ENCODE assay signal across 24 mouse cellular contexts in the genomic region with DNA sequence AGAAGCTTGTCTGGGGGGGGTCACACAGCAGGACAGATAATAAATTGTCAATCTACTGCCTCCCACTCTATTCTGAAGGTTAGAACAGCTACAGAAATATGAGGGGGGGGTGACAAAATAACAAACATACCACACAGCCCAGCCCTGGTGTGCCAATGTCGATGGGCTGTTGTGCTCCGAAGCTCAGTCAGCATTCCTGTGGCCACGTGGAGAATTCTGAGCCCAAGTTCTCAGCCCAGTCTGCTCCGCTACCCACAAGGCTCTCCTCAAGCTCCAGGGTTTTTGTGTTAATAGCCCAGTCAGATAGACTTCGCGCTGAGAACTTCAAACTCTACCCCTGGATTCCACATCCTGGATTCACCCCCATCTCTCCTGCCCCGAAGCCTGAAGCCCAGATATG. TPM values are rescaled to one million over a fixed set of nuclear protein-coding genes. Genes with fewer than 3 reads are reported as not detected.
DNase-seq lines count a peak whose midpoint lies in the region; ATAC-seq and TF ChIP-seq lines count a peak whose summit lies in the region.
"Had no signal": no experiment of that assay in that cellular context is flagged by ENCODE, and none has a peak within 500 bp of the region (broad histone marks: within the 10 kb centered on the region; RNA-seq: fewer than 3 reads in every experiment).

No protein-coding gene starts in this region.

- TF ChIP-seq CTCF in kidney, adult 2 months (conservative IDR thresholded peaks at IDR 0.05; ENCODE audit: insufficient read depth, insufficient read length, low read depth, low read length) = no peak

- DNase-seq in kidney, adult 2 months = no peak
- peak; percentile 79 for DNase-seq in Muller cell, postnatal 12 days (ENCODE audit: inconsistent ontology term)
- no peak for DNase-seq in layer of hippocampus, postnatal 14 days (ENCODE audit: low spot score in 2 of 2)
- no peak for DNase-seq in urinary bladder, postnatal 14 days (ENCODE audit: low spot score)
- DNase-seq: adrenal gland, adult 8-10 months; cerebellum, adult 2 months; cerebellum, postnatal 14 days; gastrocnemius, postnatal 25 days; layer of hippocampus, postnatal 36 days; left cerebral cortex, postnatal 4 days; liver, embryonic 13.5 days; lung, postnatal 36 days; midbrain, embryonic 14.5 days had no signal

- WGBS in kidney, adult 2 months = 53% methylated on average over 7 of the region's 7 CpGs
- 77% methylated on average over 7 of the region's 7 CpGs for WGBS in kidney, embryonic 16.5 days
- WGBS in liver, embryonic 15.5 days (ENCODE audit: insufficient replicate concordance) = 62% methylated on average over 7 of the region's 7 CpGs
- 67% methylated on average over 7 of the region's 7 CpGs for WGBS in liver, embryonic 12.5 days (ENCODE audit: insufficient replicate concordance)
- WGBS in embryonic facial prominence, embryonic 15.5 days = 69% methylated on average over 7 of the region's 7 CpGs

- peak overlapping the region; percentile 30; the same call in 1 of the 2 replicates for H3K4me3 ChIP-seq in kidney, adult 2 months (ENCODE audit: insufficient read depth, low read depth, low read length)
- no peak overlapping the region for H3K4me3 ChIP-seq in kidney, embryonic 16.5 days (ENCODE audit: low read length)
- no peak overlapping the region for H3K4me3 ChIP-seq in liver, embryonic 15.5 days (replicated peaks)
- H3K4me3 ChIP-seq in liver, embryonic 12.5 days = no peak overlapping the region
- no peak overlapping the region for H3K4me3 ChIP-seq in embryonic facial prominence, embryonic 15.5 days (replicated peaks)
- H3K4me3 ChIP-seq: forebrain, embryonic 13.5 days; heart, embryonic 10.5 days; heart, embryonic 15.5 days; intestine, embryonic 15.5 days; liver, embryonic 13.5 days; megakaryocyte, embryonic 14.5 days had no signal

- ATAC-seq in kidney, embryonic 16.5 days (ENCODE audit: low FRiP score, low TSS enrichment) = no peak
- no peak for ATAC-seq in liver, embryonic 15.5 days (ENCODE audit: insufficient read depth)
- ATAC-seq in liver, embryonic 12.5 days = no peak
- ATAC-seq in embryonic facial prominence, embryonic 15.5 days (ENCODE audit: insufficient number of reproducible peaks, low FRiP score, low TSS enrichment, low read depth) = no peak
- ATAC-seq: forebrain, embryonic 13.5 days; hindbrain, postnatal 0 days; intestine, embryonic 15.5 days had no signal

- H3K27ac ChIP-seq in kidney, adult 2 months (ENCODE audit: insufficient read depth, low read depth, low read length) = no peak overlapping the region
- no peak overlapping the region for H3K27ac ChIP-seq in kidney, embryonic 16.5 days (ENCODE audit: low read length)
- H3K27ac ChIP-seq in liver, embryonic 15.5 days (replicated peaks) = no peak overlapping the region
- no peak overlapping the region for H3K27ac ChIP-seq in liver, embryonic 12.5 days
- peak overlapping the region; percentile 85 for H3K27ac ChIP-seq in embryonic facial prominence, embryonic 15.5 days (replicated peaks)
- H3K27ac ChIP-seq: forebrain, embryonic 13.5 days; heart, embryonic 10.5 days; heart, embryonic 15.5 days; hindbrain, postnatal 0 days; intestine, embryonic 15.5 days; liver, embryonic 13.5 days had no signal

- peaks cover under 1% of the 10 kb centered on the region; the same call in 1 of the 2 replicates for H3K4me1 ChIP-seq in kidney, adult 2 months (ENCODE audit: control insufficient read depth, insufficient read depth, low read length)
- peaks cover 8% of the 10 kb centered on the region for H3K4me1 ChIP-seq in kidney, embryonic 16.5 days (ENCODE audit: insufficient read depth, low read length)
- H3K4me1 ChIP-seq in liver, embryonic 15.5 days (replicated peaks) = peaks cover 11% of the 10 kb centered on the region
- peaks cover 10% of the 10 kb centered on the region; the same call in 1 of the 2 replicates for H3K4me1 ChIP-seq in liver, embryonic 12.5 days
- peaks cover 43% of the 10 kb centered on the region for H3K4me1 ChIP-seq in embryonic facial prominence, embryonic 15.5 days

- no peaks in the 10 kb centered on the region; the same call in 1 of the 2 replicates for H3K27me3 ChIP-seq in kidney, adult 2 months (replicated peaks; ENCODE audit: control insufficient read depth, insufficient read depth, low read length)
- H3K27me3 ChIP-seq in kidney, embryonic 16.5 days (ENCODE audit: insufficient read depth, low read length) = peaks cover 20% of the 10 kb centered on the region
- peaks cover 58% of the 10 kb centered on the region for H3K27me3 ChIP-seq in liver, embryonic 15.5 days
- peaks cover 73% of the 10 kb centered on the region for H3K27me3 ChIP-seq in liver, embryonic 12.5 days (replicated peaks)
- peaks cover 8% of the 10 kb centered on the region for H3K27me3 ChIP-seq in embryonic facial prominence, embryonic 15.5 days

- H3K9me3 ChIP-seq in kidney, embryonic 16.5 days (ENCODE audit: low read length) = no peaks in the 10 kb centered on the region
- H3K9me3 ChIP-seq in liver, embryonic 15.5 days (replicated peaks) = no peaks in the 10 kb centered on the region
- no peaks in the 10 kb centered on the region for H3K9me3 ChIP-seq in liver, embryonic 12.5 days (replicated peaks)
- H3K9me3 ChIP-seq in embryonic facial prominence, embryonic 15.5 days (replicated peaks) = no peaks in the 10 kb centered on the region
- H3K9me3 ChIP-seq: forebrain, embryonic 13.5 days; heart, embryonic 10.5 days; heart, embryonic 15.5 days; intestine, embryonic 15.5 days; liver, embryonic 13.5 days had no signal

- no peaks in the 10 kb centered on the region for H3K36me3 ChIP-seq in kidney, adult 2 months (ENCODE audit: control insufficient read depth, insufficient read depth, low read length)
- H3K36me3 ChIP-seq in kidney, embryonic 16.5 days (ENCODE audit: insufficient read depth, low read length) = no peaks in the 10 kb centered on the region
- H3K36me3 ChIP-seq in liver, embryonic 15.5 days (replicated peaks) = no peaks in the 10 kb centered on the region
- no peaks in the 10 kb centered on the region for H3K36me3 ChIP-seq in liver, embryonic 12.5 days
- no peaks in the 10 kb centered on the region for H3K36me3 ChIP-seq in embryonic facial prominence, embryonic 15.5 days
- H3K36me3 ChIP-seq: heart, embryonic 10.5 days; heart, embryonic 15.5 days; intestine, embryonic 15.5 days; liver, embryonic 13.5 days had no signal

- no peak overlapping the region for H3K9ac ChIP-seq in kidney, embryonic 16.5 days (replicated peaks; ENCODE audit: low read length)
- no peak overlapping the region for H3K9ac ChIP-seq in liver, embryonic 15.5 days
- no peak overlapping the region for H3K9ac ChIP-seq in liver, embryonic 12.5 days
- H3K9ac ChIP-seq in embryonic facial prominence, embryonic 15.5 days = no peak overlapping the region
- H3K9ac ChIP-seq: forebrain, embryonic 13.5 days; heart, embryonic 15.5 days; intestine, embryonic 15.5 days; liver, embryonic 13.5 days had no signal

- no peak for TF ChIP-seq POLR2A in kidney, adult 2 months (IDR thresholded peaks at IDR 0.05; ENCODE audit: low read depth, low read length)

- no peak overlapping the region for H3K4me2 ChIP-seq in kidney, embryonic 16.5 days (replicated peaks; ENCODE audit: low read depth, low read length)
- H3K4me2 ChIP-seq in liver, embryonic 15.5 days = peak overlapping the region; percentile 11; the same call in 1 of the 2 replicates
- no peak overlapping the region for H3K4me2 ChIP-seq in liver, embryonic 12.5 days
- H3K4me2 ChIP-seq in embryonic facial prominence, embryonic 15.5 days (replicated peaks) = 0 out of 2 replicates have a peak overlapping the region, but pooled peaks have one; percentile 92
- H3K4me2 ChIP-seq: forebrain, embryonic 13.5 days; heart, embryonic 15.5 days; intestine, embryonic 15.5 days; liver, embryonic 13.5 days had no signal

RNA-seq across cellular contexts. Expression of a gene that starts 2.6 kb away (rescaled TPM):
- 564 and 569 TPM in 2 replicates for polyA plus RNA-seq in kidney, adult 2 months (2012; rRNA removed)
- polyA plus RNA-seq in kidney, embryonic 16.5 days (2015; fragmentation: Nextera tagmentation; extraction: Ambion mirVana) = 19.2 and 19.3 TPM in 2 replicates
- polyA plus RNA-seq in liver, embryonic 15.5 days (2015; fragmentation: Nextera tagmentation; extraction: Ambion mirVana) = 9.7 and 12.0 TPM in 2 replicates
- polyA plus RNA-seq in liver, embryonic 12.5 days (2016; fragmentation: Nextera tagmentation; extraction: Ambion mirVana) = 5.1 and 6.5 TPM in 2 replicates
- polyA plus RNA-seq in embryonic facial prominence, embryonic 15.5 days (2015; fragmentation: Nextera tagmentation; extraction: Ambion mirVana) = 155 and 160 TPM in 2 replicates
- 1 to 10 TPM; 5.3 to 5.6 TPM for total RNA-seq in layer of hippocampus, postnatal 14 days (2021)
- total RNA-seq: monocyte, adult 5-6 weeks had no signal

Comparison
In these comparisons a context has a peak if more than half of its experiments do, and no peak if none do; other contexts are left out.
1. H3K4me2 ChIP-seq: peak in liver, embryonic 15.5 days (single experiment) and embryonic facial prominence, embryonic 15.5 days (single experiment); none in kidney, embryonic 16.5 days (single experiment) and liver, embryonic 12.5 days (single experiment).